Mouse (Mus musculus) cerebellum, adult 18-20 months (tissue): Measurements from ENCODE around the gene Grm7.

Source experiments
- DNase-seq, 2 experiments: peaks; one replicate each; pipeline ENCODE4 v3.0.0; 2021

Gene Grm7

DNA sequence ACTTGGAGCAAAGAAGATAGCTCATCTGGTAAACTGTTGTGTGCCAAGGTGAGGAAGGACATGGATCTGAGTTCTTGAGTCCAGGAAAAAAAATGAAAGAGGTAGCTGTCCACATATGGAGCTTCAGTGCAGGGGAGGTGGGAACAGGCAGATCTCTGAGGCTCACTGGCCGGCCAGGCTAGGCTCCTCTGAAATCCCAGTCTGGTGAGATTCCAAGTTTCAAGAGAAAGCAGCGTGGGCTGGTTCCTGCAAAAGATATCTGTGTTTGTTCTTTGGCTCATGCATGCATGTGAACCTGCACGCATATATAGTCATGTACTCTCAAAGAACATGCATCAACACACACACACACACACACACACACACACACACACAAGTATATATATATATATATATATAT, 942.2 kb downstream of the Grm7 start:
- DNase-seq = no peak

- DNase-seq = no peak
These were observed 956.7 kb downstream of the Grm7 start for GRCm38 (mm10) chr6:111601892-111602654.

- DNase-seq = no peak
These were observed 965.0 kb downstream of the Grm7 start for GRCm38 (mm10) chr6:111610396-111610795.

GRCm38 (mm10) chr6:111613834-111614233, 968.5 kb downstream of the Grm7 start:
- DNase-seq = no peak
